Comparison of ENCODE assay signal across 15 mouse cellular contexts in genomic region chr11:85917993-85918325, GRCm38 (mm10). TPM values are rescaled to one million over a fixed set of nuclear protein-coding genes. Genes with fewer than 3 reads are reported as not detected.
DNase-seq lines count a peak whose midpoint lies in the region; ATAC-seq lines count a peak whose summit lies in the region.
"Had no signal": no experiment of that assay in that cellular context is flagged by ENCODE, and none has a peak within 500 bp of the region (broad histone marks: within the 10 kb centered on the region; RNA-seq: fewer than 3 reads in every experiment).

No protein-coding gene starts in this region.

- no peak for ATAC-seq in forebrain, embryonic 12.5 days (ENCODE audit: low FRiP score)
- ATAC-seq in forebrain, embryonic 15.5 days (replicated peaks): no peak
- no peak for ATAC-seq in embryonic facial prominence, embryonic 12.5 days (ENCODE audit: insufficient number of reproducible peaks, insufficient read depth, low FRiP score, low TSS enrichment)
- no peak for ATAC-seq in limb, embryonic 15.5 days (ENCODE audit: insufficient number of reproducible peaks, low FRiP score, low TSS enrichment, low read depth)
- ATAC-seq in midbrain, embryonic 15.5 days (replicated peaks): no peak
- ATAC-seq in megakaryocyte progenitor cell, adult 5-6 weeks (replicated peaks; ENCODE audit: poor library complexity): no peak
- no peak for ATAC-seq in kidney, embryonic 15.5 days (replicated peaks; ENCODE audit: low FRiP score)
- ATAC-seq: intestine, embryonic 16.5 days had no signal

- no peak overlapping the region for H3K9ac ChIP-seq in forebrain, embryonic 12.5 days
- H3K9ac ChIP-seq in forebrain, embryonic 15.5 days (replicated peaks): no peak overlapping the region
- H3K9ac ChIP-seq in embryonic facial prominence, embryonic 12.5 days: no peak overlapping the region
- no peak overlapping the region for H3K9ac ChIP-seq in limb, embryonic 15.5 days
- H3K9ac ChIP-seq in midbrain, embryonic 15.5 days: no peak overlapping the region
- no peak overlapping the region for H3K9ac ChIP-seq in kidney, embryonic 15.5 days

- 6% methylated on average over 11 of the region's 11 CpGs for WGBS in forebrain, embryonic 12.5 days
- WGBS in forebrain, embryonic 15.5 days: 14% methylated on average over 11 of the region's 11 CpGs
- 6% methylated on average over 11 of the region's 11 CpGs for WGBS in embryonic facial prominence, embryonic 12.5 days
- 16% methylated on average over 11 of the region's 11 CpGs for WGBS in limb, embryonic 15.5 days
- WGBS in midbrain, embryonic 15.5 days: 6% methylated on average over 11 of the region's 11 CpGs
- WGBS in kidney, embryonic 15.5 days: 14% methylated on average over 11 of the region's 11 CpGs

- H3K27ac ChIP-seq in forebrain, embryonic 12.5 days: no peak overlapping the region
- no peak overlapping the region for H3K27ac ChIP-seq in forebrain, embryonic 15.5 days (replicated peaks)
- H3K27ac ChIP-seq in embryonic facial prominence, embryonic 12.5 days: peak overlapping the region; percentile 69
- H3K27ac ChIP-seq in limb, embryonic 15.5 days: peak overlapping the region; percentile 75; the same call in 1 of the 2 replicates
- no peak overlapping the region for H3K27ac ChIP-seq in midbrain, embryonic 15.5 days
- H3K27ac ChIP-seq in kidney, embryonic 15.5 days: no peak overlapping the region

- H3K4me3 ChIP-seq in forebrain, embryonic 12.5 days (replicated peaks): no peak overlapping the region
- H3K4me3 ChIP-seq in forebrain, embryonic 15.5 days: no peak overlapping the region
- H3K4me3 ChIP-seq in embryonic facial prominence, embryonic 12.5 days: no peak overlapping the region
- no peak overlapping the region for H3K4me3 ChIP-seq in limb, embryonic 15.5 days
- H3K4me3 ChIP-seq in midbrain, embryonic 15.5 days: no peak overlapping the region
- no peak overlapping the region for H3K4me3 ChIP-seq in kidney, embryonic 15.5 days (replicated peaks)
- H3K4me3 ChIP-seq: layer of hippocampus, adult 2 months had no signal

- H3K9me3 ChIP-seq in forebrain, embryonic 12.5 days: no peaks in the 10 kb centered on the region
- no peaks in the 10 kb centered on the region for H3K9me3 ChIP-seq in forebrain, embryonic 15.5 days
- H3K9me3 ChIP-seq in embryonic facial prominence, embryonic 12.5 days: no peaks in the 10 kb centered on the region
- H3K9me3 ChIP-seq in limb, embryonic 15.5 days: no peaks in the 10 kb centered on the region
- H3K9me3 ChIP-seq in midbrain, embryonic 15.5 days: no peaks in the 10 kb centered on the region
- no peaks in the 10 kb centered on the region for H3K9me3 ChIP-seq in kidney, embryonic 15.5 days (replicated peaks)

- peak overlapping the region; percentile 34 for H3K4me2 ChIP-seq in forebrain, embryonic 12.5 days
- H3K4me2 ChIP-seq in forebrain, embryonic 15.5 days (replicated peaks): no peak overlapping the region
- H3K4me2 ChIP-seq in embryonic facial prominence, embryonic 12.5 days (replicated peaks): peak overlapping the region; percentile 31
- H3K4me2 ChIP-seq in limb, embryonic 15.5 days: no peak overlapping the region
- H3K4me2 ChIP-seq in midbrain, embryonic 15.5 days: peak overlapping the region; percentile 32
- H3K4me2 ChIP-seq in kidney, embryonic 15.5 days: no peak overlapping the region

- no peak for DNase-seq in adrenal gland, postnatal 36 days
- DNase-seq: adrenal gland, adult 8-10 months; cerebellum, adult 11 months; heart, adult 11 months; liver had no signal

- H3K4me1 ChIP-seq in forebrain, embryonic 12.5 days: peaks cover 32% of the 10 kb centered on the region
- H3K4me1 ChIP-seq in forebrain, embryonic 15.5 days: peaks cover 22% of the 10 kb centered on the region
- peaks cover 29% of the 10 kb centered on the region for H3K4me1 ChIP-seq in embryonic facial prominence, embryonic 12.5 days
- H3K4me1 ChIP-seq in limb, embryonic 15.5 days: peaks cover 49% of the 10 kb centered on the region
- H3K4me1 ChIP-seq in midbrain, embryonic 15.5 days: peaks cover 23% of the 10 kb centered on the region
- H3K4me1 ChIP-seq in kidney, embryonic 15.5 days: peaks cover 6% of the 10 kb centered on the region; the same call in 1 of the 2 replicates

- H3K27me3 ChIP-seq in forebrain, embryonic 12.5 days: peaks cover 41% of the 10 kb centered on the region
- H3K27me3 ChIP-seq in forebrain, embryonic 15.5 days: peaks cover 19% of the 10 kb centered on the region; the same call in 1 of the 2 replicates
- peaks cover 13% of the 10 kb centered on the region for H3K27me3 ChIP-seq in embryonic facial prominence, embryonic 12.5 days
- H3K27me3 ChIP-seq in limb, embryonic 15.5 days: no peaks in the 10 kb centered on the region
- H3K27me3 ChIP-seq in midbrain, embryonic 15.5 days (replicated peaks): peaks cover 6% of the 10 kb centered on the region; the same call in 1 of the 2 replicates
- H3K27me3 ChIP-seq in kidney, embryonic 15.5 days: peaks cover 93% of the 10 kb centered on the region

- no peaks in the 10 kb centered on the region for H3K36me3 ChIP-seq in forebrain, embryonic 12.5 days (replicated peaks)
- H3K36me3 ChIP-seq in forebrain, embryonic 15.5 days: no peaks in the 10 kb centered on the region
- H3K36me3 ChIP-seq in embryonic facial prominence, embryonic 12.5 days: no peaks in the 10 kb centered on the region
- peaks cover 20% of the 10 kb centered on the region for H3K36me3 ChIP-seq in limb, embryonic 15.5 days
- no peaks in the 10 kb centered on the region for H3K36me3 ChIP-seq in midbrain, embryonic 15.5 days (replicated peaks)
- H3K36me3 ChIP-seq in kidney, embryonic 15.5 days: no peaks in the 10 kb centered on the region

RNA-seq across cellular contexts. Expression of gene Tbx4, which starts 31.7 kb away (rescaled TPM):
- polyA plus RNA-seq in forebrain, embryonic 12.5 days (2016; fragmentation: Nextera tagmentation; extraction: Ambion mirVana): 0.23 and 0.42 TPM in 2 replicates
- polyA plus RNA-seq in forebrain, embryonic 15.5 days (2015; fragmentation: Nextera tagmentation; extraction: Ambion mirVana): 0.11 and 0.25 TPM in 2 replicates
- polyA plus RNA-seq in embryonic facial prominence, embryonic 12.5 days (2016; fragmentation: Nextera tagmentation; extraction: Ambion mirVana): 2.2 and 2.4 TPM in 2 replicates
- polyA plus RNA-seq in limb, embryonic 15.5 days (2015; fragmentation: Nextera tagmentation; extraction: Ambion mirVana): 14.9 and 21.9 TPM in 2 replicates
- 0.34 and 0.46 TPM in 2 replicates for polyA plus RNA-seq in midbrain, embryonic 15.5 days (2015; fragmentation: Nextera tagmentation; extraction: Ambion mirVana)
- not detected for total RNA-seq in adrenal gland, postnatal 36 days (2021)
- total RNA-seq in megakaryocyte progenitor cell, adult 5-6 weeks (2015): not detected in 2 replicates
- not detected in 2 replicates for total RNA-seq in megakaryocyte progenitor cell, adult 5-6 weeks (2017)
- polyA plus RNA-seq in kidney, embryonic 15.5 days (2015; fragmentation: Nextera tagmentation; extraction: Ambion mirVana): 0.36 and 0.56 TPM in 2 replicates
- polyA plus RNA-seq: intestine, embryonic 16.5 days; stomach, embryonic 14.5 days had no signal

Comparison
In these comparisons a context has a peak if more than half of its experiments do, and no peak if none do; other contexts are left out.
1. H3K4me2 ChIP-seq: peak in forebrain, embryonic 12.5 days (single experiment), embryonic facial prominence, embryonic 12.5 days (single experiment) and midbrain, embryonic 15.5 days (single experiment); none in forebrain, embryonic 15.5 days (single experiment), limb, embryonic 15.5 days (single experiment) and kidney, embryonic 15.5 days (single experiment).
2. H3K27ac ChIP-seq: peak in embryonic facial prominence, embryonic 12.5 days (single experiment) and limb, embryonic 15.5 days (single experiment); none in forebrain, embryonic 12.5 days (single experiment), forebrain, embryonic 15.5 days (single experiment), midbrain, embryonic 15.5 days (single experiment) and kidney, embryonic 15.5 days (single experiment).